Mouse (Mus musculus) forebrain, embryonic 14.5 days (tissue): ENCODE results near the gene Frmd5. TPM values are rescaled to one million over a fixed set of nuclear protein-coding genes. Genes with fewer than 3 reads are reported as not detected.

ENCODE experiments used
- ATAC-seq: fragments of 200-750 bp; cut with Nextera tagmentation; 2 replicates; pipeline ENCODE4 v1.8.0; 2017; ENCODE audit warnings: mild to moderate bottlenecking, moderate library complexity
- DNase-seq: peaks from one replicate; pipeline ENCODE4 v3.0.0-alpha.2; 2015; ENCODE audit warnings: low spot score
- H3K27ac ChIP-seq: fragments of 300-500 bp; sonication (generic); 2 replicates; pipeline ENCODE4 v1.5.1; 2014; ENCODE audit warnings: low read depth, mild to moderate bottlenecking, control low read depth, low read length, moderate library complexity
- H3K27me3 ChIP-seq: fragments of 300-500 bp; sonication (generic); replicated peaks from 2 replicates; pipeline ENCODE4 v1.6.1; 2014; ENCODE audit warnings: low read length, control low read depth, mixed read lengths; ENCODE audit not compliant: control insufficient read depth, insufficient read depth
- H3K36me3 ChIP-seq: fragments of 300-500 bp; sonication (generic); 2 replicates; pipeline ENCODE4 v1.6.1; 2014; ENCODE audit warnings: low read length, control low read depth; ENCODE audit not compliant: control insufficient read depth, insufficient read depth
- H3K4me1 ChIP-seq: fragments of 300-500 bp; sonication (generic); 2 replicates; pipeline ENCODE4 v1.6.1; 2014; ENCODE audit warnings: antibody characterized with exemption, low read length, control low read depth; ENCODE audit not compliant: control insufficient read depth, insufficient read depth
- H3K4me2 ChIP-seq: fragments of 300-500 bp; sonication (generic); 2 replicates; pipeline ENCODE4 v1.6.1; 2014; ENCODE audit warnings: mild to moderate bottlenecking, control low read depth, low read length
- H3K4me3 ChIP-seq: fragments of 300-500 bp; sonication (generic); 2 replicates; pipeline ENCODE4 v1.5.1; 2014; ENCODE audit warnings: low read depth, low read length, control low read depth
- H3K9ac ChIP-seq: fragments of 300-500 bp; sonication (generic); 2 replicates; pipeline ENCODE4 v1.6.1; 2014; ENCODE audit warnings: mild to moderate bottlenecking, low read length, control low read depth, moderate library complexity
- H3K9me3 ChIP-seq: fragments of 300-500 bp; sonication (generic); replicated peaks from 2 replicates; pipeline ENCODE4 v1.6.1; 2016; ENCODE audit warnings: low read length, control low read depth, mixed read lengths; ENCODE audit not compliant: control insufficient read depth
- WGBS: fragments of 180-500 bp; shearing (Covaris S2); extraction: QIAGEN DNeasy Blood & Tissue Kit; methylation state at CpG from one replicate; pipeline ENCODE4 v1.1.7; 2014; 5-methylcytosine and 5-hydroxymethylcytosine counted together
- polyA plus RNA-seq: library from polyadenylated mRNA; unstranded; fragments of >200 nt; fragmentation: Nextera tagmentation; extraction: Ambion mirVana; gene quantifications from 2 replicates; pipeline ENCODE4 v1.2.1, GENCODE M21; 2014

The Frmd5 gene
- polyA plus RNA-seq, 1 experiment from 2014 or later: 26.9 TPM

DNA sequence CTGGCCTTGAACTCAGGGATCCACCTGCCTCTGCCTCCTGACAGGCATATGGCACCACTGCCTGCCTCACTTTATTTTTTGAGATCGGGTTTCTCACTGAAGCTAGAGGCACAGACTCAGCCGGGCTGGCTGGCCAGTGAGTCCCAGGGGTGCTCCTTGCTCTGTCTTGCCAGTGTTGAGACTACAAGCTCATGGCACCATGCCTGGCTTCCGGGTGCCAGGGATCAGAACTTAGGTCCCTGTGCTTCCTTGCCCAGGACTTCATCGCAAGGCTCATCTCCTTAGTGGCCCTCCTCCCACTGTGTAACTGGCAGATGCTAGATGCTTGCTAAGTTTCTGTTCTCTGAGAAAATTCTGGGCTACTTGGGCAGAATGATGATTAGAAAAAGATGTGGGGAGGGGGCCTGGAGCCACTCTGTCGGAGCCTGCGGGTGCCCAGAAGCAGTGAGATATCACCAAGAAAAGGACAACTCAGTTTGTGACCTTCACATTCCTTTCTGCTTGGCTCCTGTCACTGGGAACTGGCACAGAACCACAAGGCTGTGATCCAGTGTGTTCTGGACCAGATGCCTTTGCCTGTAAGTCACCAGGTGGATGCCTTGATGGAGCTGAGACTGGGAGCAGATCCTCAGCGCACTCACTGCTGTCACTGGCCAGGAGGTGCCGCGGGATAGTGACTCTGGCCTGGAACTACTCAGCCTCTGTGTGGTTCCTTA lies 192.2 kb downstream of the Frmd5 start:
- 85% methylated on average over 9 of the region's 9 CpGs for WGBS
- H3K27me3 ChIP-seq: no peaks in the 10 kb centered on the region
- no peaks in the 10 kb centered on the region for H3K9me3 ChIP-seq
- no peak overlapping the region for H3K27ac ChIP-seq
- ATAC-seq: no peak
- no peak overlapping the region for H3K4me3 ChIP-seq
- no peak overlapping the region for H3K4me2 ChIP-seq
- H3K4me1 ChIP-seq: peaks cover 3% of the 10 kb centered on the region; the same call in 1 of the 2 replicates
- no peaks in the 10 kb centered on the region for H3K36me3 ChIP-seq
- DNase-seq: no peak
- no peak overlapping the region for H3K9ac ChIP-seq

DNA sequence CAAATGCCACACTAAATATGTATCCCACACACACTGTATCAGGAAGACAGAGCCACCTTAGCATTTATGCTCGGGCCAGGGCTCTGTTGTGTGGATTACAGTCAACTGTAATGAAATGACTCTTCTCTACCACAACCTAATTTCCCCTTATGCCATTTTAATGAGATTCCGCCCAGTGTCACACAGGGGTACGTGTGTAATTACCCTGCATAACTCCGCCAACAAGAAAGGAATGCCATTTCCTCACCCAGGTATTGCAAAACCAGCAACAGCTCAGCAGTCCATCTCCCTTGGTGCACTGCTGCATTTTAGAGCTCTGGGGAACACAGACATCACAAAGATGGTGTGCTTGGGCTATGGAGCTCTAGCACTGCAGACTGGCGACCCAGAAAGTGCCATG lies 194.8 kb downstream of the Frmd5 start:
- DNase-seq: peak; percentile 19
- Histone ChIP-seq H3K9me3 (no peaks in the 10 kb centered on the region), H3K4me1 (peaks cover 3% of the 10 kb centered on the region; the same call in 1 of the 2 replicates), H3K27me3 (no peaks in the 10 kb centered on the region), H3K36me3 (no peaks in the 10 kb centered on the region), H3K27ac (peak overlapping the region; percentile 1; the same call in 1 of the 2 replicates), H3K4me2 (no peak overlapping the region), H3K4me3 (no peak overlapping the region), H3K9ac (peak overlapping the region; percentile 22; the same call in 1 of the 2 replicates)
- ATAC-seq: no peak
- 41% methylated on average over 5 of the region's 5 CpGs for WGBS

DNA sequence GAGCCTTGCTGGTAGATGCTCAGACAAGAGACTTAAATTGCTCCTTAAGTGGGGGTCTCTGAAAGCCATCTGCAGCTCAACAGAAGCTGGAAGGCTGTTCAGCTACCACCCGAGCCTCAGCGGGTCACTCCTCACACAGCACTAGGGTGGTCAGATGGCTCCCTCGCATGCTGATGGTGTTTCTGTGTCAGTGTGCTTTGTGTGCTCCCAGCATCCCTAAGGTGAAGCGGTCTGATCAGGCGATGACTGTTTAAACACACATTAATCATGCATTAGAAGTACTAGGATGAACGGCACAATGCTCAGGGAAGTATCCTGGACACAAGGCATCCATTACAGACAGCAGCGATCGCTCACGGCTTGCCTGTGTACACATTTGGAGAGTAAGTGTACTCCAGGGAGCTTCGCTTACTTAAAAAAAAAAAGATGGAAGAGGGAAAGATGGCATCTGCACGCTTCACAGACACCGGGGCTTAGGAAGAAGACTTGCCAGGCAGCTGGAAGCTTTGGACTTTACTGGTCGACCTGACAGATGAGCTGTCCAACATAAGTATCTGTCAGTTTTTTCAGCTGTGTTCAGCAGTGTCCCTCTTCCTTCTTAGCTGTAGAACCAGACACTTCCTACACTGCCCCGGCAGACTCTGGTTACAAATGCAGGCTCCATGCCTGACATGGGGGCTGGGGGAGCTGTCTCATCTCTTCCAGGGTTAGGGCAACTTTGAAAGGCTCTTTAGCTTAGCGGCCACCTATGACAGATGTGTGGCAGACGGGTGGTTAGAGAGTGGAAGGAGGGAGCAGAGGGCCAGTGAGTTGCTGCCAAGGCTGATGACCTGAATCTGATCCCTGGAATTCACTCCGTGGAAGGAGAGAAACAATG lies 196.6 kb downstream of the Frmd5 start:
- DNase-seq (no peak), ATAC-seq (no peak)
- no peak overlapping the region for H3K4me2 ChIP-seq
- H3K4me3 ChIP-seq: no peak overlapping the region
- no peaks in the 10 kb centered on the region for H3K36me3 ChIP-seq
- WGBS: 74% methylated on average over 17 of the region's 17 CpGs
- no peaks in the 10 kb centered on the region for H3K9me3 ChIP-seq
- no peak overlapping the region for H3K27ac ChIP-seq
- H3K27me3 ChIP-seq: no peaks in the 10 kb centered on the region
- no peak overlapping the region for H3K9ac ChIP-seq
- peaks cover 3% of the 10 kb centered on the region; the same call in 1 of the 2 replicates for H3K4me1 ChIP-seq

DNA sequence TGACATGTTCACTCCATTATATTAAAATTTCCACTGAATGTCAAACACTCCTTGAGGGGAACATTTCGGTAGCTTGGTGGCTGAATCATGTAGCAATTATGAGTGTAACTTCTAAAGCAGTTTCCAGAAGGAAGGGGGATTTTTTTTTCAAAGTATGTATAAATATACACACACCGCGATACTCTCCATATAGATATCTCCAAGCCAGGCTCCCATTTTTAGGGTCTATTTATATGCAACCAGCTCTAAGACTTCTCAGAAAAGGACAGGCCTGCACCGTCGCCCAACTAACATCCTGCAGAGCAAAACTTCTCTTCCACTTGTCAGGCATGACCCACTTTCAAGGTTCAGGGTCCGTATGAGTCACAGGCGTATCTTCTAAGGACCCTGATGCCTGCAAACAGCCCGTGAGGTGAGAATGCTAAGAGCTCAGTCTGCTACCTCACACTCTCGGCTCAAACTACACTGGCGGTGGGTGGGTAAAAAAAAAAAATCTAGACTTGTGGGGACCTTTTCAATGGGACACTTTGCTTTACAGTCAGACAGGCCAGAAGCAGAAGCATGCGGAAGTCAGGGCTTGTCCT lies 197.7 kb downstream of the Frmd5 start:
- ATAC-seq (no peak), DNase-seq (no peak)
- 90% methylated on average over 11 of the region's 11 CpGs for WGBS
- Histone ChIP-seq H3K4me1 (peaks cover 3% of the 10 kb centered on the region; the same call in 1 of the 2 replicates), H3K36me3 (no peaks in the 10 kb centered on the region), H3K4me3 (no peak overlapping the region), H3K4me2 (no peak overlapping the region), H3K9me3 (no peaks in the 10 kb centered on the region), H3K9ac (no peak overlapping the region), H3K27me3 (no peaks in the 10 kb centered on the region), H3K27ac (no peak overlapping the region)

DNA sequence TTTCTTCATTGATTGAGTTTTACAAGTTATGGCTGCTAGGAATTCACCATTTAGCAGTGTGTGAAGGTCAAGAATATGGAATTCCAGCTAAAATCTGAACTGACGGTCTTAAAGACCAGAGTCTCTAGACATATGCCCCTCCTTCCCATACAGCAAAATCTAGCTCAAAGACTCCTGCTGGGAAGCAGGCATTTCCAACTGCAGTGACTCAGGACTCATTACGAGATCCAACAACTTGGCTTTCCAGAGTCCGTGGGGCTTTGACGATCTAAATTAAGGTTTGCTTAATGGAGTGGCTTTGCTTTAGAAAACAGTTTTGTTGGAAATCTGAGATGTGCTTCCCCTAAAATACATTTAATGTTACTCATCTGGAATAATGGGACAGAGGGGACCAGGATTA lies 204.5 kb downstream of the Frmd5 start:
- H3K27ac ChIP-seq: no peak overlapping the region
- H3K9me3 ChIP-seq: no peaks in the 10 kb centered on the region
- no peak overlapping the region for H3K4me2 ChIP-seq
- no peaks in the 10 kb centered on the region for H3K27me3 ChIP-seq
- ATAC-seq (no peak), DNase-seq (no peak)
- no peak overlapping the region for H3K4me3 ChIP-seq
- no peaks in the 10 kb centered on the region for H3K36me3 ChIP-seq
- no peak overlapping the region for H3K9ac ChIP-seq
- no peaks in the 10 kb centered on the region for H3K4me1 ChIP-seq
- 6% methylated on average over 4 of the region's 4 CpGs for WGBS

DNA sequence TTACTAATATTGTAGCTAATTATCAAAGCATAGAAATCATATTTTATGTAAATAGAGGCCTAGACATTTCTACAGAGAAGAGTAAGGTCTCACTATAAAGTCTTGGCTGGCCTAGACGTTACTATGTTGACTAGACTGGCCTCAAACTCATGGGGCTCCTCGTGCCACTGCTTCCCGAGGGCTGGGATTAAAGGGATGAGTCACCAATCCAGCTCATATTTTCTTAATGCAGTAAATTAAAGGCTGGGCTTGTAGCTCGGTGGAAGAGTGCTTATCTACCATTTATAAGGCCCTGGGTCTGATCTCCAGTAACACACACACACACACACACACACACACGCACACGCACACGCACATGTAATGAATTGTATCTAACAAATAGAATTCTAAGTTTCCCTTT lies 205.3 kb downstream of the Frmd5 start:
- no peak for ATAC-seq
- H3K9me3 ChIP-seq: no peaks in the 10 kb centered on the region
- DNase-seq: no peak
- no peaks in the 10 kb centered on the region for H3K4me1 ChIP-seq
- H3K36me3 ChIP-seq: no peaks in the 10 kb centered on the region
- no peaks in the 10 kb centered on the region for H3K27me3 ChIP-seq
- no peak overlapping the region for H3K4me3 ChIP-seq
- WGBS: 60% methylated on average over 7 of the region's 7 CpGs
- H3K9ac ChIP-seq: no peak overlapping the region
- no peak overlapping the region for H3K27ac ChIP-seq
- no peak overlapping the region for H3K4me2 ChIP-seq

DNA sequence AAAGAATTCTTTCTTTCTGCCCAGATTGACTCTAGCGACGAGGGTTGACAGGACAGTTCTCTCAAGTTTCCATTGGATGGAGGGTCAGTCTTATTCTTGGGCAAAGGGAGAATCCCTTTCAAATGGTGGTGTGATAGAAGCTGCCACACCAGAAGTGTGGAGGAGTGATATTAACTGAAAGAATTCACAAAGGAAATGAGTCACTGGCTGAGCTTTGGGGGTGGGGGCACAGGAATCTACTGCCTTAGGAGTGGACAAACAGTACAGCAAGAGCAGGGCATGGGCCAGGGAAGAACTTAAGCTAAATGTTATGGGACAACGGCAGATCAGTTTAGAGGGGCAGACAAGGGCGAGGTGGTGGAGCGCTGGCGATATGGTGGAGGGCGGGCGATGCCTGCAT lies 206.2 kb downstream of the Frmd5 start:
- WGBS: 81% methylated on average over 8 of the region's 8 CpGs
- ATAC-seq: no peak
- no peak overlapping the region for H3K9ac ChIP-seq
- H3K4me2 ChIP-seq: no peak overlapping the region
- H3K27ac ChIP-seq: no peak overlapping the region
- no peak overlapping the region for H3K4me3 ChIP-seq
- H3K9me3 ChIP-seq: no peaks in the 10 kb centered on the region
- H3K36me3 ChIP-seq: no peaks in the 10 kb centered on the region
- no peak for DNase-seq
- H3K27me3 ChIP-seq: no peaks in the 10 kb centered on the region
- H3K4me1 ChIP-seq: no peaks in the 10 kb centered on the region

- Histone ChIP-seq H3K4me1 (peaks cover 5% of the 10 kb centered on the region; the same call in 1 of the 2 replicates), H3K27me3 (no peaks in the 10 kb centered on the region), H3K4me2 (no peak overlapping the region), H3K4me3 (no peak overlapping the region), H3K27ac (no peak overlapping the region), H3K9me3 (no peaks in the 10 kb centered on the region), H3K36me3 (no peaks in the 10 kb centered on the region), H3K9ac (no peak overlapping the region)
- ATAC-seq (no peak), DNase-seq (no peak)
- 73% methylated on average over 7 of the region's 7 CpGs for WGBS
Observed at GRCm38 (mm10) chr2:121598249-121598648, 208.6 kb downstream of the Frmd5 start.
